In genomic region chr4:118792796-118793195, GRCm38 (mm10) we compare ENCODE assay signal across 23 mouse cellular contexts. TPM values are rescaled to one million over a fixed set of nuclear protein-coding genes. Genes with fewer than 3 reads are reported as not detected.
A peak's percentile ranks its signal among the peaks of the same experiment; 100 is the strongest.
DNase-seq lines count a peak whose midpoint lies in the region; ATAC-seq lines count a peak whose summit lies in the region.
"Not testable (repeated sequence)": the region's sequence is repeated elsewhere in the genome, so short reads cannot be mapped to it uniquely, and the experiment has no call there.
"Had no signal": no experiment of that assay in that cellular context is flagged by ENCODE, and none has a peak within 500 bp of the region (broad histone marks: within the 10 kb centered on the region; RNA-seq: fewer than 3 reads in every experiment).

No protein-coding gene starts in this region.

- H3K27me3 ChIP-seq in embryonic facial prominence, embryonic 14.5 days (replicated peaks; ENCODE audit: control insufficient read depth, insufficient read depth, low read length), result not testable (repeated sequence)

- H3K27ac ChIP-seq in embryonic facial prominence, embryonic 14.5 days (replicated peaks; ENCODE audit: low read depth, low read length), result not testable (repeated sequence)

- ATAC-seq in embryonic facial prominence, embryonic 14.5 days (ENCODE audit: low read depth), result not testable (repeated sequence)

- H3K9ac ChIP-seq in embryonic facial prominence, embryonic 14.5 days (ENCODE audit: low read depth, low read length), result not testable (repeated sequence)

- peak; percentile 52 to 62 for DNase-seq in cerebellum, postnatal 10 days
- peak; percentile 12 to 47 for DNase-seq in cerebellum, postnatal 25 days
- DNase-seq in embryonic facial prominence, embryonic 14.5 days (ENCODE audit: low spot score), result peak; percentile 1
- peak; percentile 17 for DNase-seq in heart, adult 8-10 months (ENCODE audit: low spot score)
- DNase-seq in heart, postnatal 10 days, result peak; percentile 4 to 13
- peak; percentile 2 for DNase-seq in layer of hippocampus, adult 11-12 months (ENCODE audit: low spot score)

- H3K36me3 ChIP-seq in embryonic facial prominence, embryonic 14.5 days (ENCODE audit: control insufficient read depth, insufficient read depth, low read length), result not testable (repeated sequence)

- not testable (repeated sequence) for H3K4me1 ChIP-seq in embryonic facial prominence, embryonic 14.5 days (ENCODE audit: control insufficient read depth, insufficient read depth, low read length)

- H3K4me3 ChIP-seq in embryonic facial prominence, embryonic 14.5 days (ENCODE audit: low read depth, low read length), result not testable (repeated sequence)

- intact Hi-C loops in heart, postnatal 10 days (cut with DNase I), result not testable (repeated sequence)

- H3K4me2 ChIP-seq in embryonic facial prominence, embryonic 14.5 days (ENCODE audit: low read depth, low read length), result not testable (repeated sequence)

- not testable (repeated sequence) for H3K9me3 ChIP-seq in embryonic facial prominence, embryonic 14.5 days (ENCODE audit: control insufficient read depth, low read length)

RNA-seq across cellular contexts. Expression of gene Olfr1337, which starts 10.4 kb away (rescaled TPM):
- polyA plus RNA-seq in embryonic facial prominence, embryonic 14.5 days (2014; fragmentation: Nextera tagmentation; extraction: Ambion mirVana), result not detected in 2 replicates
- total RNA-seq in heart, adult 8-10 months (2022), result not detected
- total RNA-seq in heart, postnatal 10 days (2021), result not detected
- total RNA-seq: adrenal gland, adult 2 months; adrenal gland, postnatal 10 days; adrenal gland, postnatal 36 days; ES-E14; MEL had no signal
- polyA plus RNA-seq: adrenal gland, adult 2 months; C2C12; cerebellum, adult 2 months; cortical plate, adult 2 months; embryonic facial prominence, embryonic 10.5 days; embryonic facial prominence, embryonic 12.5 days; embryonic facial prominence, embryonic 15.5 days; erythroblast, embryonic 14.5 days; forebrain, embryonic 10.5 days; forebrain, embryonic 12.5 days; forebrain, embryonic 14.5 days; forebrain, embryonic 16.5 days; frontal cortex, adult 2 months had no signal

RNA-seq across cellular contexts. Expression of gene Olfr1335, which starts 16.9 kb away (rescaled TPM):
- not detected in 2 replicates for polyA plus RNA-seq in embryonic facial prominence, embryonic 14.5 days (2014; fragmentation: Nextera tagmentation; extraction: Ambion mirVana)
- not detected for total RNA-seq in heart, adult 8-10 months (2022)
- total RNA-seq in heart, postnatal 10 days (2021), result not detected
- total RNA-seq: adrenal gland, adult 2 months; adrenal gland, postnatal 10 days; adrenal gland, postnatal 36 days; ES-E14; MEL had no signal
- polyA plus RNA-seq: adrenal gland, adult 2 months; C2C12; cerebellum, adult 2 months; cortical plate, adult 2 months; embryonic facial prominence, embryonic 10.5 days; embryonic facial prominence, embryonic 12.5 days; embryonic facial prominence, embryonic 15.5 days; erythroblast, embryonic 14.5 days; forebrain, embryonic 10.5 days; forebrain, embryonic 12.5 days; forebrain, embryonic 14.5 days; forebrain, embryonic 16.5 days; frontal cortex, adult 2 months had no signal

RNA-seq across cellular contexts. Expression of gene Olfr1338, which starts 34.3 kb away (rescaled TPM):
- 0.13 TPM in 1 of 2 replicates, not detected in the other for polyA plus RNA-seq in embryonic facial prominence, embryonic 14.5 days (2014; fragmentation: Nextera tagmentation; extraction: Ambion mirVana)
- total RNA-seq in heart, adult 8-10 months (2022), result not detected
- not detected for total RNA-seq in heart, postnatal 10 days (2021)
- total RNA-seq: adrenal gland, adult 2 months; adrenal gland, postnatal 10 days; adrenal gland, postnatal 36 days; ES-E14; MEL had no signal
- polyA plus RNA-seq: adrenal gland, adult 2 months; C2C12; cerebellum, adult 2 months; cortical plate, adult 2 months; embryonic facial prominence, embryonic 10.5 days; embryonic facial prominence, embryonic 12.5 days; erythroblast, embryonic 14.5 days; forebrain, embryonic 10.5 days; forebrain, embryonic 12.5 days; forebrain, embryonic 14.5 days; forebrain, embryonic 16.5 days; frontal cortex, adult 2 months had no signal

RNA-seq across cellular contexts. Expression of gene Olfr1333, which starts 43.3 kb away (rescaled TPM):
- not detected in 2 replicates for polyA plus RNA-seq in embryonic facial prominence, embryonic 14.5 days (2014; fragmentation: Nextera tagmentation; extraction: Ambion mirVana)
- not detected for total RNA-seq in heart, adult 8-10 months (2022)
- not detected for total RNA-seq in heart, postnatal 10 days (2021)
- total RNA-seq: adrenal gland, adult 2 months; adrenal gland, postnatal 10 days; adrenal gland, postnatal 36 days; ES-E14; MEL had no signal
- polyA plus RNA-seq: adrenal gland, adult 2 months; C2C12; cerebellum, adult 2 months; cortical plate, adult 2 months; embryonic facial prominence, embryonic 10.5 days; embryonic facial prominence, embryonic 12.5 days; embryonic facial prominence, embryonic 15.5 days; erythroblast, embryonic 14.5 days; forebrain, embryonic 10.5 days; forebrain, embryonic 12.5 days; forebrain, embryonic 14.5 days; forebrain, embryonic 16.5 days; frontal cortex, adult 2 months had no signal

Comparison
In these comparisons a context has a peak if more than half of its experiments do, and no peak if none do; other contexts are left out.
1. DNase-seq: peak in every context shown above with its lines; median percentile 57 in cerebellum, postnatal 10 days; 30 in cerebellum, postnatal 25 days; 17 in heart, adult 8-10 months; 8 in heart, postnatal 10 days; 2 in layer of hippocampus, adult 11-12 months; 1 in embryonic facial prominence, embryonic 14.5 days.